Mouse (Mus musculus) left cerebral cortex, adult 2 months (tissue): Measurements from ENCODE around the gene Nav2. TPM values are rescaled to one million over a fixed set of nuclear protein-coding genes. Genes with fewer than 3 reads are reported as not detected.

Source experiments
- DNase-seq, 2 experiments: peaks; one replicate each; pipeline ENCODE4 v3.0.0; 2021 to 2022; ENCODE audit warnings: low spot score in 2 of 2, mixed read lengths in 1 of 2; ENCODE audit errors: extremely low spot score in 1 of 2
- H3K27ac ChIP-seq: fragments of 200-600 bp; 2 replicates; pipeline ENCODE4 v1.8.1; 2022
- H3K4me3 ChIP-seq: fragments of 200-600 bp; 2 replicates; pipeline ENCODE4 v1.8.1; 2022
- CTCF ChIP-seq: fragments of 200-600 bp; IDR thresholded peaks from 2 replicates; pipeline ENCODE4 v1.8.1; 2022; ENCODE audit warnings: antibody characterized with exemption, mild to moderate bottlenecking, moderate library complexity
- intact Hi-C: fragments of 180-260 bp; cut with DNase I; formaldehyde crosslinking; loops from one replicate; pipeline ENCODE4 v1.15.1; 2025
- total RNA-seq, 2 experiments: library from RNA; stranded (reverse); gene quantifications; 2 replicates each; pipeline ENCODE4 v1.2.3; 2021

Gene Nav2
- total RNA-seq, 2 experiments from 2014 or later, result 102 to 119 TPM

- intact Hi-C loops, result loop anchor here (2.0 kb wide), 1 partner anchor 162 kb away; no protein-coding TSS in a partner anchor
- Histone ChIP-seq H3K4me3 (peak overlapping the region; percentile 69), H3K27ac (peak overlapping the region; percentile 5; the same call in 1 of the 2 replicates)
- no peak for TF ChIP-seq CTCF
- peak; percentile 84 to 89 for DNase-seq
Observed at GRCm38 (mm10) chr7:48958528-48959315, 50.2 kb downstream of the Nav2 start.

DNA sequence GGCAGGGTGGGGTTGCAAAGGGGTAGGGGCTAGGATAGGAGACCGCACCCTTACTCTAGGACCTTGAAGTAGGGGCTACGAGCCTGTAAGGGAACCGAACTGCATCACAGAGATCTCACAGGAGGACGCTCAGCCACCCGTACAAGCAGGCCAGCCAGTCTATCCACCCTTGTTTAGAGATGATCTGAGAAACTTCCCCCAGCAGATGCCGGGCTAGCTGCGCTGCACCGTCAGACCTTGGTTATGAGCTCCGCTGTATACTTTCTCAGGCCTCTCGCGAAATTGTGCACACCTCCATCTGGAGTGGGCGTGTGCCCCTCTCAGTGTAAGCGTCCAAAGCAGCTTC, 50.8 kb downstream of the Nav2 start:
- DNase-seq, result peak in 1 of 2 experiments; percentile 35
- intact Hi-C loops, result loop anchor here (2.0 kb wide), 1 partner anchor 162 kb away; no protein-coding TSS in a partner anchor
- H3K4me3 ChIP-seq, result peak overlapping the region; percentile 69
- no peak for TF ChIP-seq CTCF
- H3K27ac ChIP-seq, result peak overlapping the region; percentile 5; the same call in 1 of the 2 replicates

DNA sequence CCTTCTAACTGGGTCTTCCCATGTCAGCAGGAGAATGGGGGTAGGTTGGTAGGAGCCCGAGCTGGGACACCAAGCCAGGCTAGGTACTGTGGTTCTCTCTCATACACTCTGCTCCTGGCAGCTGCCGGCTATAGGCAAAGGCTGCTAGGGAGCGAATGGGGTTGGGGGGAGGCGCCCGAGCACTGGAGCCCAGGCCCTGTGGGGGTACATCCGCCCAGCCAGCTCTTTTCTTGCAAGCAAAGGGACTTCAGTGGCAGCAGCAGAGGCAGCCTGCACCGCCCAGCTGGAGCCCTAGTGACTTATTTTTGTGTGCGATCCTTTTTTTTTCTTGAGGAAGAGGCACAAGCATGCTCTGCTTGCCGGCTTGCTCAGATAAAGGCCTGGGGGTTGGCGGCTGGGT, 51.6 kb downstream of the Nav2 start:
- DNase-seq, result peak in 1 of 2 experiments; percentile 19
- TF ChIP-seq CTCF, result no peak
- H3K27ac ChIP-seq, result no peak overlapping the region
- peak overlapping the region; percentile 31; the same call in 1 of the 2 replicates for H3K4me3 ChIP-seq
- intact Hi-C loops, result no loop called here

DNA sequence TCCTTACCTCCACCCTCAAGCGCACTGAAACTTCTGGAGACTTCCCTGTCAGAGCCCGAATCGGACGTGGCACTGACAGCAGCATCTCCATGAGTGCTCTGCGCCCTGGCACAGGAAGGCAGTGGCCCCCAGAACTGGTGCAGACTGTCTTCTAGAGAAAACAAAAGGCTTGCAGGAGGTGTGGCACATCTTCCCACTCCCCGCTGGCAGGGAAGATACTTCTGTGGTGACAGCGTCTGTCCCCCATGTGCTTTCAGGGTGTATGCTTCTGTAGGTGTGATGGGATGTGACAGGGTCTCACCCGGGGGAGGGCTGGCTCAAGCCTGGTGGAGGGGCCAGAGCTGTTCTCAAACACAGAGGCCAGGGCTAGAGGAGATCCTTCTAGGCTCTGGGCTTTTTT, 53.0 kb downstream of the Nav2 start:
- no peak for TF ChIP-seq CTCF
- no peak overlapping the region for H3K4me3 ChIP-seq
- DNase-seq, result no peak
- H3K27ac ChIP-seq, result no peak overlapping the region
- intact Hi-C loops, result no loop called here

- intact Hi-C loops, result no loop called here
- Histone ChIP-seq H3K27ac (no peak overlapping the region), H3K4me3 (no peak overlapping the region)
- no peak for TF ChIP-seq CTCF
- DNase-seq, result no peak
Observed at GRCm38 (mm10) chr7:48961935-48962334, 53.4 kb downstream of the Nav2 start.

DNA sequence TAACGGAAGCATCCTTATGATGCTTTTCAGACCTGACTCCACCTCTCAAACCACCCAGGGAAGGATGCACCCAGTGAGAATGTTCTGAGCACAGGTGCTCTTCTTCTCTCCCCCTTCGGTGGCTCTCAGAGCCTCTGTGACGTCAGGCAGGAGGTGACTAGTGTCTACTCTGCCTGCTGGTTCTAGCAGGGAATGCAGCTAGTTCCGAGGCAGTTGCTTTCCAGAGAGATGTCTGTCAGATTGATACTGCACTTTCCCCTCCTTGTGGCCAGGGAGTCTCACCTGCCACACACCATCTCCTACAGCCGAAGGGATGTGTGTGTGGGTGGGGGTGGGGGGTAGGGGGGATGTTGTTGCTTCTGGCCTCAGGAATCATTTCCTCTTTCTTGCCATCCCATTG, 54.6 kb downstream of the Nav2 start:
- H3K4me3 ChIP-seq, result no peak overlapping the region
- no peak for DNase-seq
- H3K27ac ChIP-seq, result no peak overlapping the region
- TF ChIP-seq CTCF, result peak; percentile 20
- intact Hi-C loops, result no loop called here

DNA sequence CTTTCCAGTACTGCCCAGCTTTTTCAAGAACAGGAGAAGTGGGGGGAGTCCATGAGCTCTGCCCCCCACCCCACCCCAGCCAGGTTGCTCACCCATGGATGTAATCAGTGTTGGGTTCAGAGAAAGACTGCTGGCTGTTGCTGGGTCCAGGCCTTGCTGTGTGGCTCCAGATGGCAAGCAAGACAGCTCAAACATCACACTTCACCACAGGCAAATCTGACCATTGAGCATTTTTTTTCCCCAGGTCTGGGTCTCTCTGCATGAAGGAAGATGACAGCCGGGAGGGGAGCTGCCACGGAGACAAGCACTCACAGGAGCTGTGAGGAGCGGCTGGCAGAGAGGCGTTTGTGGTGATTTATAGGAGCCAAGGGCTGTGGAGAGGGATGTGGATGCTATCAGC, 55.0 kb downstream of the Nav2 start:
- intact Hi-C loops, result no loop called here
- H3K27ac ChIP-seq, result no peak overlapping the region

DNA sequence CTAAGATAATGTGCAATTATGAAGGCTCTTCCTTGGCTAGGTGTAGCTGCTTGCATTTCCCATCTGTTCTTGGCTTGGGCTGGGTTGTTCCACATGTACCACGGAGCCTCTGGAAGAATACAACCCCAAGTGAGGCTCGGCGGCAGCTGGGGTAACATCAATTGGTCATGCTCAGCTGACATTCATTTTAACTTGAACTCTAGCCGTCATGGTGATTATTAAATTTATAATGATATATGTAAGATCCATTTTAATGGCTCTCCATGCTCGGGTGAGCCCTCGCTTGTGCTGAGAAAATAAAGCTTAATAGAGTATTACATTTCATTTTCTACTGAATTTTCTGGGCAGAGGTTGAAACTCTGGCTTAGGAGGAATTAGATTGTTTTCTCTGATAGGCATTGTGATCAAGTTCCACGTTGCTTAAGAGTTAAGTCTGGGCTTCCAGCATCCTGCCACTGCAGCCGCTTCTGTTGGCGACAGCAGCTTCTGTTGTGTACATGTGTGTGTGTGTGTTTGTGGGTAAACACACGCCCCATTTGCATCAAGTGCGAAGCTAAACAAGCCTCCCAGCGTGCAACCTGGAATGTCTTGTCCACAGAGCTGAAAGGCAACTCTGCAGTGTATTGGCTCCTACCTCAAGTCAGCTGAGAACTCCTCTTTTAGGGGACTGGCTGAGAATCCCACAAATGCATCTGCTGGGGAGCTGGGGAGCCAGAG, 57.4 kb downstream of the Nav2 start:
- DNase-seq, result no peak
- intact Hi-C loops, result no loop called here
- Histone ChIP-seq H3K4me3 (no peak overlapping the region), H3K27ac (no peak overlapping the region)
- TF ChIP-seq CTCF, result no peak

More for the DNA sequence above, 55.0 kb downstream of the Nav2 start:
- DNase-seq, result no peak
- TF ChIP-seq CTCF, result no peak
- no peak overlapping the region for H3K4me3 ChIP-seq

GRCm38 (mm10) chr7:48981013-48981412, 72.5 kb downstream of the Nav2 start:
- intact Hi-C loops, result no loop called here
- no peak for DNase-seq
- no peak overlapping the region for H3K4me3 ChIP-seq
- no peak overlapping the region for H3K27ac ChIP-seq
- no peak for TF ChIP-seq CTCF

DNA sequence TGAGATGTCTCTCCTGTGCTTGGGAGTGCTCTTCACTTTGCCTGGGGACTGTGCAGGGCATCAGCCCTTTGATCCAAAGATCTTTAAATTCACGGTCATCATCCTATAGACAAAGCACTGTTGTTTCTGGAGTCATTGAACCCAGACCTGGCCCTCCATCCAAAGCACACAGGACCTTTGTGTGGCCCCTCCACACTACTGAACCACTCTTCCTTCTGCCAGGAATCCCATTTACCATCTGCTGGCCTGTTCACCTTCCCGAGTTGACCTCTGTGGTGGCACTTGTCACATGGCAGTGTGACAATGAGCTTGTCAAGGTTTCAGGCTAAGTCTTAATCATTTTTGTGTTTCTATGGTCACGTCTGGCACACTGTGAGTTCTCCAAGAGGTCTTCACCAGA, 73.3 kb downstream of the Nav2 start:
- intact Hi-C loops, result no loop called here
- Histone ChIP-seq H3K27ac (no peak overlapping the region), H3K4me3 (no peak overlapping the region)
- DNase-seq, result no peak
- no peak for TF ChIP-seq CTCF

DNA sequence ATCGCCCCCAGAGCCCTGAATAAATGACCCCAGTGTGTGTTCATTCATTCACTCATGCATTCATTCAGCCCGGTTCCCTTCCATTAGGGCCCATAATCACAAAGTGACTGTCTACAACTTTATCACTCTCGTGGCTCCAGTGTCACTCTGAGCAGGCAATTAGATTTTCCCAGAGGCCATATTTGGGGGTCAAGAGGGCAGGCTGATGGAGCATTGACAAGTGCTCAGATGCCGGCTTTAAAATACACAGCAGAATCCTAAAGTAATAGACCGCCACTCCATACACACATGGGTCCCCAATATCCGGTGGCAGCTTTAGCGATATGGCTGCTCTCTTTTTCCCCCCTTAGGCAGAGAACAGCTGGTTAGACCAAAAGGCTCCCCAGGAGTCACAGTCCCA, 74.1 kb downstream of the Nav2 start:
- Histone ChIP-seq H3K4me3 (no peak overlapping the region), H3K27ac (no peak overlapping the region)
- DNase-seq, result no peak
- TF ChIP-seq CTCF, result no peak
- intact Hi-C loops, result no loop called here

GRCm38 (mm10) chr7:48991911-48992552, 83.5 kb downstream of the Nav2 start:
- intact Hi-C loops, result no loop called here
- DNase-seq, result no peak
- Histone ChIP-seq H3K27ac (no peak overlapping the region), H3K4me3 (no peak overlapping the region)
- no peak for TF ChIP-seq CTCF
